Mouse (Mus musculus) neutrophil, adult 5-6 weeks (primary cell): ENCODE measurements around the gene D630036H23Rik. TPM values are rescaled to one million over a fixed set of nuclear protein-coding genes. Genes with fewer than 3 reads are reported as not detected.
"Not testable (repeated sequence)": the region's sequence is repeated elsewhere in the genome, so short reads cannot be mapped to it uniquely, and the experiment has no call there.

Experiments used
- ATAC-seq: fragments of 151-379, 151-347 bp; 2 replicates; pipeline ENCODE4 v1.8.0; 2017; ENCODE audit warnings: mild to moderate bottlenecking, moderate TSS enrichment; ENCODE audit not compliant: insufficient number of reproducible peaks, poor library complexity, low FRiP score, severe bottlenecking; ENCODE audit errors: extremely low read depth
- total RNA-seq: library from RNA; stranded (forward); fragments of 200-1000 nt; gene quantifications from 2 replicates; pipeline ENCODE4 v1.2.3, GENCODE M21; 2017

Gene D630036H23Rik
- 1.1 TPM in 1 of 2 replicates, not detected in the other for total RNA-seq

GRCm38 (mm10) chr12:36381441-36382340, at the start of gene D630036H23Rik, which contains the start of gene Ispd:
TSS of gene D630036H23Rik (minus strand) at chr12:36382181.
TSS of gene Ispd (plus strand) at chr12:36381450.
- ATAC-seq = peak; percentile 47; the same call in 1 of the 2 replicates

- ATAC-seq = no peak
Measured at GRCm38 (mm10) chr12:36426163-36427045, 44.4 kb upstream of the D630036H23Rik start.

DNA sequence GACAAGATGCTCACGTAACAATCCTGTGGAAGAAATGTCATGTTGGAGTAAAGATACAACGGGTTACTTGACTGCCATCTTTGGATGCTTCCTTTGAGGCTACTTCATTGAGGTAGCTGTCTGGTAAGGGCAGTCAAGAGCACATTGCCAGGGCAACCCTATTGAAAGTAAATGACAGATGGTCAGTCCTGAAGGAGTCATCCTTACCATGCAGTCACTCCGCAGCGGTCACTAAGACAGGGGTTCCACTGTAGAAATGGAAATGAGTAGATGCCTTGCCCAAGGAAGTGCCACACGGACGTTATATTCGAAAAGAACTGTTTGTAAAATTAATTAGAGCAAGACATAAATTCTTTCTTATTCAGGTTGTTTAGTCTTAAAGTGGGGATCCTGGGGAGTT, 43.3 kb upstream of the D630036H23Rik start:
- no peak for ATAC-seq

DNA sequence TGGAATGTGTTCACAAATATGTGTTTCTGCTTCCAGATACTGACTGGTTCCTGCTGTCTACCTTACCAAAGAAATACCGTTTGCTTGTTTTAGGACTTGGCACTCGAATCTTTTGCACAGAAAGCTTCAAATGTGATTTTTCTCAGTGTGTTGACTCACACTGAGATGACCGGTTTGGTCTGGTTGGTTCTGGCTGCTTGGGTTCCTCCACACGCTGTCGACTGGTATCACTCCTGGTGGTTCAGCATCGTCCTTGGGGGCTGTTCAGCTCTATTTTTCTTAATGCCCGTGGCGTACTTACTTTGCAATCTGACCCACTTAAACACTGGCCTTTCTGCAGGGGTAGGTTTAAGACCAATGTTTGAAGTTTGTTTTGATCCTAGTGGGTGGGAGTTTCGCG, 41.7 kb upstream of the D630036H23Rik start:
- no peak for ATAC-seq

- no peak for ATAC-seq
Measured at GRCm38 (mm10) chr12:36395115-36395514, 13.1 kb upstream of the D630036H23Rik start.

DNA sequence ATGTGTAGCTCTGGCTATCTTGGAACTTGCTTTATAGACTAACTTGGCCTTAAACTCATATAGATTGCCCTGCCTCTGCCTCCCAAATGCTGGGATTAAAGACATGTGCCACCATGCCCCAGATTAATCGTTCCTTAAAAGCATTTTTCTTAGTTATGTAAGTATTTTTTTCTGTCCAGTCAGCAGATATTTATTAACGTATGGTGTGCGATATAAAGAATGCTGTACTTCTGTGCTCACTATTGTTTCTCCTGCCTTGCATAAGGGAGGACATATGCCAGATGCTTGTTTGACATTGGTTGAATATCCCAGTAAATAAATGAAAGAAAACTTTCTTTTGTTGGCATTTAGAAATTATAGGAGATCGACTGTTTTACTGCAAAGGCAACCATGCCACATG, 5.0 kb upstream of the D630036H23Rik start:
- no peak for ATAC-seq

GRCm38 (mm10) chr12:36385386-36385785, 3.4 kb upstream of the D630036H23Rik start:
- ATAC-seq = no peak

- no peak for ATAC-seq
Measured at GRCm38 (mm10) chr12:36380806-36381205, 1.2 kb downstream of the D630036H23Rik start.

GRCm38 (mm10) chr12:36380254-36380653, 1.7 kb downstream of the D630036H23Rik start:
- ATAC-seq = no peak

DNA sequence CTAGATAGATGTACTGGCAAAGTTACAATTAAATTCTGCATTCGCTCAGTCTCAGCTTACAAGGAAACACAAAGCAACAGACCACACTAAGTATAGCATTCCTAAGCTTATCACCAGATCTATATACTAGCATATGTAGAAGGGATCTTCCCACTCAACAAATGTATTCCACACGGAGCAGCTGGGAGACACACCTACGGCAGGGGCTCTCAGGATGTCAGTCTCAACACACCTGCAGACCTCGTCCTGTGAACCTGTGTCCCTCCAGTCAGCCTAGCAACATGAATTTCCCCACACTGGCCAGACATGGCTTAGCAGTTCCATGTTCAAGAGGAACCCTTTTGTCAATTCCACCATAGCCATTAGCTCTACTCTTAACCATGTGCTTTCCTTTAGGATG, 5.6 kb downstream of the D630036H23Rik start:
- not testable (repeated sequence) for ATAC-seq

DNA sequence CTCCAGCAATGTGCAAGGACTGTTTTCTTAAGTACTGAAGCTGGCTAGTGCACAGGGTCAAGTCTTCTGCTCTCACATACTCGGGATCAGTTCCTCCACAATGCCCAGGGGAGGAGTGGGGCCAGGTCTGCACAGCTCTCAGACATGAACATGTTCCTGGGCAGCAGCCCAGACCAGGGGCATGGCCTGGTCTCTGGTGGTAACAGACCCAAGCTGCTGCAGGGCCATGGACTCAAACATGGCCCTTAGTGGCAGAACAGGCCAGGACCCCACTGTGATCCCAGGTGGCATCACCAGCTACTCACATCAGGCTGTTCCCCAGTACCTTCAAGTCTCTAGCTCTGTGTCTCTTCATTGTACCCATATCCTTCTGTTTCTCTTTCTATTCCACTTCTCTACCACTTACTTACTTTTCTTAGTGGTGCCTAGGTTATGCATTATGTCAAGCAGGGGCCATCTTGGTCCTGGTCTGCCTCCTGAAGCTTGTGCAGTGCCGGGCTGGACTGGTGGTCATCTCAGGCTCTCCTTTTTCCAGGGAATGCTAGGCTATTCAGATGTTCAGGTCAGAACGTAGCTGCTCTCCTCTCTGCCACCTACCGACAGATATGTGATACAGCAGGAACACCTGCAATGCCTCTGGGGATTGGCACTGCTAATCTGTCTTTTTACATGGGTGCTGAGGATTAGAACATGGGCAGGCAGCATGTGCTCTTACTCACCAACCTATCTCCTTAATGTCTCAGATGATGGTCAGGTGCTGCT, 8.6 kb downstream of the D630036H23Rik start:
- peak; percentile 39; the same call in 1 of the 2 replicates for ATAC-seq

DNA sequence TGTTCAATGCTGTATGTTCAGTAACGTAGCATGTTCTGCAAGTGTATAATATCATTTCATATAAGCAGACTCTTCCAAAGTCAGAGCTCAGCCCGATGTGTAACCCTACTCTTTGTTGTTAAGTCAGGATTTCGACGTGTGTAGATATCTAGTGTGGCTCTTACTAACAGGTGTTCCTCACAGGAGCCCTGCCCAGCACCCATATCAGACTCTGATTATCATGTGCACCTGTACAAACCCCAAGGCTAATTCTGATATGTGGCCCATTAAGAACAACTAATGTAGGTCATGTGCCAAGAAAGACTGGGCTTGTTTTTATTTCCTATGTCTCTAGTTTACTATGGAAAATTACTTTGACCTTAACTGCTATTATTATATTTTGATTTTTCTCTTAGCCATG, 18.0 kb downstream of the D630036H23Rik start:
- ATAC-seq = no peak

DNA sequence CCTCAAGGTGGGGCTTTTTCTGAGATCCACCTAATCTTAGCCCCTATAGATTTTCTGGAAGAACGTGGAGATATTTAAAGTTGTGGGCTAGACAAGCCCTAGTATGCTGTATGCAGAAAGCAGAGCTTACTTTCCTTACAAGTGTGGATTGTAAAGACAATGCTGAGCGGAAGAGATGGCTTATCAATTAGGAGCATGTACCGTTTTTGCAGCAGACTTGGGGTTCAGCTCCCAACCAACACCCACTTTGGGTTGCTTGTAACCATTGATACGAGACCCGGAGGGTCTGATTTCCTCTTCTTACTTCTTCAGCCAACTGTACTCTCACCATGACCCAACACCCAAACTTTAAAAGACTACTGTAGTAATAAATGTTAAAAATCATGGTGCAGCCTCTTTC, 21.3 kb downstream of the D630036H23Rik start:
- no peak for ATAC-seq

DNA sequence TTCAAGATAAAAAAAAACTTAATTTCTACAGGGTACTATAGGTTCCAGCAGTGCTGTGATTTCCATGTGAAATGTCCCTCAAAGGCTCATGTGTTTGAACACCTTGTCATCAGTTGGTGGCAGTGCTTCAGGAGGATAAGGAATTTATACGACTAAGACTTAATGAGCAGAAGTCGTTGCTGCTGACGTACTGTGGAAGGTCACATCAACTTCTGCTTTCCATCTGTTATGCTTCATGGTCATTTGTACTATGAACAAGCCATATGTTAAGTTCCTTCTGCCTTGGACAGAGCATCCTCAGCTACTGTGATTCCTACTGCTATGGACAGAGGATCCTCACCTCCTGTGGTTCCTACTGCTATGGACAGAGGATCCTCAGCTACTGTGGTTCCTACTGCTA, 21.9 kb downstream of the D630036H23Rik start:
- peak; percentile 80 for ATAC-seq

GRCm38 (mm10) chr12:36344131-36344530, 37.9 kb downstream of the D630036H23Rik start:
- ATAC-seq = no peak

GRCm38 (mm10) chr12:36333837-36334281, 48.1 kb downstream of the D630036H23Rik start:
- ATAC-seq = no peak

GRCm38 (mm10) chr12:36332676-36333075, 49.3 kb downstream of the D630036H23Rik start:
- ATAC-seq = no peak
